Mouse (Mus musculus): ENCODE measurements around the gene Efna1. TPM values are rescaled to one million over a fixed set of nuclear protein-coding genes. Genes with fewer than 3 reads are reported as not detected.

The Efna1 gene
- total RNA-seq, 2 experiments from 2014 or later = 48.8 to 57.5 TPM

DNA sequence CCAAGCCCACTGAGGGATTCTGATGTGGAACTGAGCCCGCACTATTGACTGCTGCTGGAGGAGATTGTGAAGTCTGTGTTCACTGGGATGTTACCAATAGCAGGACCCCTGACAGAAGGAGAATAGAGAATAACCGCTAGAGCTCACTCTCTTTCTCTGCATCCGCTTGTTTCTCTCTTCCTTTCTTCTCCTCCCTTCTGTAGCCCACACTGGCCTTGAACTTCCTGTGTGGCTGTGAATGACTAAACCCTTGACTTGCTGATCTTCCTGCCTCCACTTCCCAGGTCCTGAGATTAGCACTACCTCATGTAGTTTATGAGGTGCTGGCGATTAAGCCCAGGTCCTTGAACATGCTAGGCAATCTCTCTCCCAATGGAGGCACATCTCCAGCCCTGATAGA, 33.5 kb downstream of the Efna1 start:
- intact Hi-C loops (cut with DNase I) = no loop called here
- no peak for DNase-seq

- intact Hi-C loops (cut with DNase I) = loop anchor here (1.0 kb wide), 1 partner anchor 36 kb away; no protein-coding TSS in a partner anchor
- peak; percentile 93 to 94 for DNase-seq
Measured at GRCm38 (mm10) chr3:89246261-89247100, 34.5 kb downstream of the Efna1 start, which contains the start of gene Trim46. Gene Trim46 (minus strand): TSS chr3:89246309.

- peak in 1 of 2 experiments; percentile 40 for DNase-seq
- intact Hi-C loops (cut with DNase I) = loop anchor here (1.0 kb wide), 1 partner anchor 37 kb away; no protein-coding TSS in a partner anchor
Measured at GRCm38 (mm10) chr3:89245688-89246171, 35.2 kb downstream of the Efna1 start, which contains the start of gene Krtcap2. Gene Krtcap2 (plus strand): TSS chr3:89245966.

GRCm38 (mm10) chr3:89244982-89245687, 35.8 kb downstream of the Efna1 start:
- intact Hi-C loops (cut with DNase I) = no loop called here

DNA sequence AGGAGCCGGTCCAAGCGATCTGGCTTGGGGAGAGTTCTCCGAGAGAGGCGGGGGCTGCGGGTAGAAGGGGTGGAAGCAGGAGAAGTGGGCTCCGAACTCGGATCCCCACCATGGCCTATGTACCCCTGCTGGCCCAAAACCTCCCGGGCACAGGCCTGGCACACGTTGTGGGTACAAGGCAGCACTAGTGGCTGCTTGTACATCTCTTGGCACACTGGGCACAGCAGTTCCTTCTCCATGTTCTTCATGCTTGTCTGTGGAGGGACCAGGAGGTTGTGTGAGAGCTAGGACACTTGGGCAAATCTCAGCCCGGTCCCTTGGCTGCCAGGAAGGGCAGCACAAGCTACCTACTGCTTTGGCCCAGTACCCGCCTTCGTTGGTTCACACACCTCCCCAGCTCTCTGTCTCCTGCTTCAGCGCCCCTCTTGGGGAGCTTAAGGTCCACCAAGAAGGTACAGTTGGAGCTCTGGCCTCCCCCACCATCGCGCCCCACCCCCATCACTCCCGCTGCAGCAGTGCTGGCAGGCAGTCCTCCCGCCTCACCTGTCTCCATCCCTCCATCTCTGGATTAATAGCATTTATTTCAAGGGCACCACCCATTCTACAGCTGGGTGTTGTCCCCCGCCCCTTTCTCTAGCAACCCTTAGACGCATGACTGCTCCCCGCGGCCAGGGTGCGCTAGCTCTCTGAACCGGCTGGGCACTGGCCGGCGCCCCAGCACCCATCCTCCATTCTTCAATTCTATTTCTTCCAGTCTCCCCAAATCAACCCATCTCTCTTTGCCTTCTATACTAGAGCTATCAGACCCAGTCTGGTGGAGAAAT, 36.6 kb downstream of the Efna1 start:
- DNase-seq = peak in 1 of 2 experiments; percentile 36
- intact Hi-C loops (cut with DNase I) = no loop called here

More at GRCm38 (mm10) chr3:89244982-89245687, 35.8 kb downstream of the Efna1 start:
- DNase-seq = no peak

- peak in 1 of 2 experiments; percentile 64 for DNase-seq
- intact Hi-C loops (cut with DNase I) = no loop called here
Measured at GRCm38 (mm10) chr3:89243609-89244008, 37.3 kb downstream of the Efna1 start.

DNA sequence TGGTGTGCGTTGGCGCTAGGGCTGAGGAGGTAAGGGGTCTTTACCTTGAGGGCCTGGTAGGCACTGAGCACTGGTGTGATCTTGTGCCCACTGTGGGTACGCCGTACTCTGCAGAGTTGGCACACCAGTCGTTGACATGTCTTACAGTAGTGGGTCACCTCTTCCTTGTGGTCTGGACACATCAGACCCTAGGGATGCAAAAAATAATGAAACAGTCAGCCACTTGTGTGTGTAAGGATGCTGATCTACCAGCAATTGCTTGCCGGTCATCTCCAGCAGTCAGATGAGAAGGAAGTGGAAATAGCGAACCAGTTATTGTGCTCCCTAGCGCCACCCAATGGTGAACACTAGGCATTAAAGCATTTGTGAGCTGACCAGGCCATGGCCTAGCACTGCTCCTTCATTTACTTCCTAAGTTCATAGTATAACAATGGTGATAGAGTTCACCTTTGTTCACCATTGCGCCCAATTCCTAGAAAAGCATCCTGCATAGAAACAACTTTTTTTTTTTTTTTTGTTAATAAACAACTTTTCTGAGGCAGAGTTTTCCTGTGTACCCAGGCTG, 38.5 kb downstream of the Efna1 start:
- intact Hi-C loops (cut with DNase I) = no loop called here
- DNase-seq = peak; percentile 59 to 83

GRCm38 (mm10) chr3:89238494-89238893, 42.4 kb downstream of the Efna1 start:
- intact Hi-C loops (cut with DNase I) = no loop called here
- DNase-seq = no peak

GRCm38 (mm10) chr3:89237682-89238081, 43.3 kb downstream of the Efna1 start:
- no peak for DNase-seq
- intact Hi-C loops (cut with DNase I) = no loop called here

GRCm38 (mm10) chr3:89236516-89236915, 44.4 kb downstream of the Efna1 start:
- intact Hi-C loops (cut with DNase I) = no loop called here
- DNase-seq = no peak

DNA sequence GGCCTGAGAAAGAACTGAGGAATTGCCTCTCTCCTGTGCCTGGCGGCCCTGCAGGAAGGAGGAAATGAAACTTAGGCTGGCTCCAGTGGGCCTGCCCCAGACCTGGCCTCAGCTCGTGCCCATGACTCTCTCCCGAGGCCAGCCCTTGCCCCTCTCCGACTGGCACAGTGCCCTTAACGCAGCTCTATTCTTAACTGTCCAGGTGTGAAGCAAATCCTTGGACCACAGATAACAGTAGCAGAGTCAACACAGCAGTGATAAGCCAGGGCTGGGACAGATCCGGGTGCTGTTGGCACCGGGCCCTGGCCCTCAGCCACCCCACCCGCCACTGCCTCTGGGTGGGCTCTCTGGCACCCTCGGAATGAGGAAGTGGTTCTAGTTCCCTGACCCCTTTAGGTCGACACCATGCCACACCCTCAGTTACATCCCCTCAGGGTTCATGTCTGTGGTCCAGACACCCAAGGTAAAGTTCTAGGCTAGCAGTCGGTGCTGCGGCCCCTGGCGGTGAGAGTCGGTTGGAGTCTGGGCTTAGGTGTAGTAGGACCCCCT, 47.3 kb downstream of the Efna1 start:
- intact Hi-C loops (cut with DNase I) = no loop called here
- peak; percentile 44 to 55 for DNase-seq

DNA sequence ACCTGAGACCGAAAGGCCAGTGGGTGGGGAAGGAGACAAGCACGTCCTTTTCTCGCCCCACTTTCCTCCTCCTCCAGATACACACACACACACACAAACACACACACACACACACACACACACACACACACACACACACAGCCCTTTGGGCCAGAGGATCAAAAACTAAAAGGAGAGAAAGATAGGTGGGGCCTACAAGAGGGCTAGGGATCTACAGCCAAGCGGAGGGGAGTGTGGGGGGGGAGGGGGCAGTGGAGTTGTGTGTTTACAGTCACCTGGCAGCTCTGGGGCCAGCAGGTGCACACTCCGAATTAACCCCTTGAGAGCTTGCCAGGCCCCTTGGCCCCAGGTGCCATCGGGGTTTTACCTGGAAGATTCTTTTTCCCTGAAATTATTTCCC, 48.3 kb downstream of the Efna1 start:
- DNase-seq = no peak
- intact Hi-C loops (cut with DNase I) = no loop called here

- intact Hi-C loops (cut with DNase I) = no loop called here
- DNase-seq = no peak
Measured at GRCm38 (mm10) chr3:89231772-89232275, 49.1 kb downstream of the Efna1 start.

GRCm38 (mm10) chr3:89231345-89231744, 49.6 kb downstream of the Efna1 start:
- intact Hi-C loops (cut with DNase I) = no loop called here
- no peak for DNase-seq

DNA sequence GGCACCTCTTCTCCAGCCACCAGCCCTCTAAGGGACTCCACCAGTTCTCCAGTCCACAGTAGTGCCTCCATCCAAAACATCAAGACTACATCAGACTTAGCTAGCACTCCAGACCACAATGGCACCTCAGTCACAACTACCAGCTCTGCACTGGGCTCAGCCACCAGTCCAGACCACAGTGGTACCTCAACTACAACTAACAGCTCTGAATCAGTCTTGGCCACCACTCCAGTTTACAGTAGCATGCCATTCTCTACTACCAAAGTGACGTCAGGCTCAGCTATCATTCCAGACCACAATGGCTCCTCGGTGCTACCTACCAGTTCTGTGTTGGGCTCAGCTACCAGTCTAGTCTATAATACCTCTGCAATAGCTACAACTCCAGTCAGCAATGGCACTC, 50.4 kb downstream of the Efna1 start:
- no peak for DNase-seq
- intact Hi-C loops (cut with DNase I) = no loop called here

- intact Hi-C loops (cut with DNase I) = no loop called here
- no peak for DNase-seq
Measured at GRCm38 (mm10) chr3:89229276-89229675, 51.7 kb downstream of the Efna1 start.

DNA sequence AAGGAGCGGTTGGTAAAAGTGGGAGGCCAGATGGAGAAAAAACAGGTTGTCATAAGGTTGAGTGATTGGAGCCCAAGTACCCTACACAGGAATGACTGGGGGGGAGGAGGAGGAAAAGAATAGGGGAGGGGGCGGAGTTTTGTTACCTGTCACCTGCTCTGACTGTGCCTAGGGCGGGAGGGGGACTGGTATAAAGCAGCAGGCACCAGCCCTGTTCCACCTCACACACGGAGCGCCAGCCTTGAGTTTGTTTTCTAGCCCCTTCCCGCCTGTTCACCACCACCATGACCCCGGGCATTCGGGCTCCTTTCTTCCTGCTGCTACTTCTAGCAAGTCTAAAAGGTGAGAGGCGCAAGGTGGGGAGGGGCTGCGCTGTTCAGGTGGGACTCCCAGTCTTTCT, 52.1 kb downstream of the Efna1 start, which contains the start of gene Muc1:
Gene Muc1, plus strand, starts transcription at position 222 of the 400 bp plus-strand sequence.
- intact Hi-C loops (cut with DNase I) = no loop called here
- no peak for DNase-seq

- intact Hi-C loops (cut with DNase I) = no loop called here
- peak; percentile 92 to 94 for DNase-seq
Measured at GRCm38 (mm10) chr3:89228180-89228549, 52.8 kb downstream of the Efna1 start.

DNA sequence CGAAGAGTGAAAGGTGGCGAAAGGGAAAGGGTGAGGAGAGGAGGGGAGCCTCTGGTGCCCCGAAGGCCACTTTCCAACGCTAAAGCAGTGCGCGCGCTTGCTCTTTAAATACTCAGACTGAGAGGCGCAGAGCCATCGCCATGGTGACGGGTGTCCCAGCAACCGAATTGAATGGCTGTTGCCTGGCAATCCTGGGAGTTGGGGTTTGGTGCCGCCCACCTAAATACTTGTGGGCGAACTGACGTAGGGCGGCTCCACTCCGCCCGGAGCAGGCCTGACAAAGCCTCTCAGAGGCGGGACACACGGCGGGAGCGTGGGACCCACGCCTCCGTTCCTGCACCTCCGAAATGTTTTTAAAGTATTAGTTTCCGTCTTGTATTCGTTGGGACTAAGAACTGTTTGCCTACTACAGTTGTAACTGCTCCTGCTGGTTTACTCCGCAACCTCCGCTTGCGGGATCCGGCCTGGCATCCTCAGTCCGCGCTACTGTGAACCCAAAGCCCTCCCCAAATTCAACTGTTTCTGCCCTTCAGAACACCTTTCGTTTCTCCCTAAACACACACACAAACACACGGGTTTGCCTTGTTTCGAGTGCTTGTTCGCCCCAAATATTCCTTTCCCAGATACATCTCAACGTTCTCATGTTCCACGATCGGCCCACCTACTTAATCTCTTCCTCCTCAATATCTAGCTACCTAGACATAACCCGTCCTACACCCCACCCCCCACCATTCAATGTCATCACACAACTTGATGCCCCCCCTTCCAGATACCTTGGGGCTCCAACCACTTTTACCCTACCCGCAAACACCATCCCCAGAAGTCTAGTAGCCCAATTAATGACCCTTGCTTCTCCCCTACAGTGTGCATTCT, 53.4 kb downstream of the Efna1 start:
- peak; percentile 89 to 90 for DNase-seq
- intact Hi-C loops (cut with DNase I) = no loop called here

Data from heart, postnatal 10 days (tissue).